Mouse (Mus musculus): ENCODE data around the gene Dhrs4. TPM values are rescaled to one million over a fixed set of nuclear protein-coding genes. Genes with fewer than 3 reads are reported as not detected.

Gene Dhrs4
- total RNA-seq, 2 experiments from 2014 or later, result 23.7 to 28.5 TPM

DNA sequence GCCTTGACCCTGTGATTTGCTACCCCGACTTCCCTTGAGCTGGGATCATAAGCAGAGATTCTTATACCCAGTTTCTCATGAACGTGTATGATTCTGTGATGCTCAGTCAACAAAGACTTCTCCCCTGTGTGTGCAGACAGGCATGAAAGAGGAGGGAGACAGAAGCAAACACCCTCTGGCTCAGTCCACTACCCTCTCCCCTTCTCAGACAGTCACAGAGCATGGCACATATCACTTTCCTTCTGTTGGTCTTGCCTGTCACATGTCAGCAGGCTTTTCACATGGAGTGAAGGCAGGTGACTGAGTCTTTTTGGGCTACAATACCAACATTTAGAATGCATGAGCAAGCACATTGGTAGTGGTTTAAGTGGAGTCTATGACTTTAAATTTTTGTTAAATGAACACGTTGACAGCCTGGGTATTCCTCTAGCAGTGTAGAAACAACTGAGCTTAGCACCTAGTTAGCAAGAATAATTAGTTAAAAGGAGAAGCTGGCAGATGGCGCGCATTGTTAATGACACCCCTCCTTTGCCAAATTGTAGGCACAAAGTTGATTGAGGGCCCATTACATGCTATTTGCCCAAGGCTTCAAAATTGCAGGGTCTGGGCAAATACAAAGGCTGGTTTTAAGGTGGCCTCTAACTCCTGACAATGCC, 6.0 kb downstream of the Dhrs4 start:
- DNase-seq (ENCODE audit: low spot score in 2 of 2), result no peak

DNA sequence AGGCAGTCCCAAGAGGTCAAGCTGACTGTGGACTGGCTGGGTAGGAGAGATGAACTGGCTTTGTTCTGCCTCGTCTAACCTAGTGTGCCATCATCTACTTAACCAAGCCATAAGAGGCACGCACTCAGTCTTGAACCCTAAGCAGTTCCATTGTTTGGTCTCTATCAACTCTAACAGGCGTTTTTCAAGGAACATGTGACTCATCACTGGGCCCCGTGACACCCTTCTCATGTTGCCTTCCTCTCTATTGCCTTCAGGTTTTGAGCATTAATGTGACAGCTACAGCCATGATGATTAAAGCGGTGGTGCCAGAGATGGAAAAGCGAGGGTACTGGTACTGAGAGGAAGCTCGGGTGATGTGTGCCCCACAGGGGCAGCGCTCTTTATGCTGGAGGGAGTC, 8.3 kb downstream of the Dhrs4 start:
- no peak for DNase-seq (ENCODE audit: low spot score in 2 of 2)

DNA sequence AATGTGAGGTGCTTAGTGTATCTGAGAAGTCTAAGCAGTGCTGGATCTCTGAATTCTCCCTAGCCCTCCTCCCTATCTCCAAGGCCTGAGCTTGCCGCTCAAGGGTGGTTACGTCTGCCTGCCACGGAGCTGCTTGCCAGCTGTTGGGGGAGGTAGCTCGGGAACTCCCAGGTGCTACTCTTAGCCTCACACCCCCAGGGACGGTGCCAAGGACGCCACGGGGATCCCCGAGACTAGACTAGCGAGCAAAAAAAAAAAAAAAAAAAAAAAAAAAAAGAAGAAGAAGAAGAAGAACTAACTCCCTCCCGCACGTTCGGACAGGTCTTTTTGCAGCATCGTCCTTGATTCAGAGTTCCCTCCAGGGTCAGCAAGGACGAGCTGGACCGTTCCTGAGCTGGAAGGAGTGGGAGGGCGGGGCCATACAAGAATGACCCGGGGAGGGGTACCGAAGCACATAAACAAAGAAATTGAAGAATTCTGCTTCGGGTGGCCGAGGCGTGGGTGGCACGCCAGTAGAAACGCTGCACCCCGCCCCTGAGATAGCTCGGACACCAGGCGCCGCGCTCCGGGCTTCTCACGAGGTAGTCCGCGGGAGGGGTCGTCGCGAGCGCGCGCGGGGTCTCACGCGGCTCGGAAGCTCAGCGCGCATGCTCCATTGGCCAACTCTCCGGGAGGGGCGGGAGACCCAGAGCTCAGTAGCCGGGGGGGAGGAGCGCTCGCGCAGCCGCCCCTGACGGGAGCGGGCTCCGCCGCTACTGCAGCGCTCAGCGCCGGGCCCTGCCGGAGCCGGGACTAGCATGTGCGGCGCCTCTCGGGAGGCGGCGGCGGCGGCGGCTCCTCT, 12.0 kb downstream of the Dhrs4 start, which contains the start of gene Carmil3:
Gene Carmil3 (plus strand): TSS at position 291 of the 841 bp plus-strand sequence.
- DNase-seq (ENCODE audit: low spot score in 2 of 2), result peak in 1 of 2 experiments; percentile 64

DNA sequence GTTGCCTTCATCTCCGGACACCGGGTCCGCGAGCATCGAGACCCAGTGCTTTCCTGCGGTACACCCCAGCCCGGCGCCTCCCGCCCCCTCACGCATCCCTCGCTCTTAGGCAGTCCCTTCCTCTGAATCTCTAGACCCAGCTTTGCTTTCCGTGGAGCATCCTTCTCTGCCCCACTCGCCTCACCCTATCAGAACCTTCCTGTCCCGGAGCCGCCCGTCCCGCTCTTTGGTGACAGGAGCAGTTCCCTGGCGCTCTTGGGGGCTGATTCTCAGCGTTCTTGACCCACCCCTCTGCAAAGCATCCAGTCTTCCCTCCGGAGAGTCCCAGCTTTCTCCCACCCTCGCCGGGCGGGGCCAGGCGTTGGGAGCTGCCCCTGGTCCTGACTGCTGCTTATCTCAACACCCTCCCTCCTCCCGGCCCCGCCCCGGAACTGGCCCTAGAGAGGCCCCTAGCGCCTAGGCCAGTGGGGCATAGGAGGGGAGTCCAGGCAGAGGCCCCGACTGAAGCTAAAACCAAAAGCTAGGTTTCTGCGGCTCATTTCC, 12.8 kb downstream of the Dhrs4 start:
- DNase-seq (ENCODE audit: low spot score in 2 of 2), result peak in 1 of 2 experiments; percentile 68

DNA sequence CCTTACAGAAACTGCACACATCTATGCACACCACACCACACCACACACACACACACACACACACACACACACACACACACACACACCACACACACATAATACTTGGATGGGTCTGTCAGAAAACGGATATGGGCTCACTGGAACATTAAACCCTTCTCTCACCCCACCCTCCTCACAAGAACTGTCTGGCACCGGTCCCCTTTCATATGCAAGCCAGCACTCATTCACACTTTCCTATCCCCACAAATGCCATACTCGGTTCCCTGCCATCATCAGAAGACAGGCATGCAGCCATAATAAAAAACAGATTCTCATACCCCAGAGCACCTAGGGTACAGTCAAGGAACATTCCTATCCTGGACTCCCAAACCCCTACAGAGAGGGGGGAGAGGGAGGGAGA, 13.5 kb downstream of the Dhrs4 start:
- no peak for DNase-seq (ENCODE audit: low spot score in 2 of 2)

DNA sequence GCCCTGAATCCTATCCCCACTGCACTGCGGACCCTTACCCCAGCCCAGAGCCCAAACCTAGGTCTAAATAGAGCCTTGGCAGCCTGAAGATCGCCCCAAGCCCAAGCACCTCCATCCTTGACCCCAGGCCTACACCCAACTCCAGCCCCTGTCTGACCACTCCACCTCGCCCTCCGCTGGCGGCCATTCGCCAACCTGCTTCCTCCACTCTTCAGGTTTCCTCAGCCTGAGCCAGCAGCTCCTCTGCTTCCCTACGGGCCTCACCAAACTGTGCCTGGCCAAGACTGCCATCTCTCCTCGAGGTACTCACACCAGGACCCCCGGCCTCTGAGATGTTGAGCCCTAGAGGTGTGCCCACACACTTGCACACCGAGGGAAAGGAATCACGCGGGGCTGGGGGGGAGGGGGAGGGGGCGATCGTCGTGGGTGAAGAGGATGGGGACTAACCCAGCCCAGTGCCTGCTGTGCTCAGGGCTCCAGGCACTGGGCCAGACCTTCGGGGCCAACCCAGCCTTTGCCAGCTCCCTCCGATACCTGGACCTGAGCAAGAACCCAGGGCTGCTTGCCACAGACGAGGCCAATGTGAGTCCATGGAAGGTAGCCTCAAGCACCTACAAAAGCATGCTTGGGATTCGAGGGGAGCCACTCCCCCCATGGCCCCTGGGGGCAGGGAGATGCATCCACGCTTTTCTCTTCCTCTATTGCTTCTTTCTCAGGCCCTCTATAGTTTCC, 17.1 kb downstream of the Dhrs4 start:
- DNase-seq (ENCODE audit: low spot score in 2 of 2), result no peak

DNA sequence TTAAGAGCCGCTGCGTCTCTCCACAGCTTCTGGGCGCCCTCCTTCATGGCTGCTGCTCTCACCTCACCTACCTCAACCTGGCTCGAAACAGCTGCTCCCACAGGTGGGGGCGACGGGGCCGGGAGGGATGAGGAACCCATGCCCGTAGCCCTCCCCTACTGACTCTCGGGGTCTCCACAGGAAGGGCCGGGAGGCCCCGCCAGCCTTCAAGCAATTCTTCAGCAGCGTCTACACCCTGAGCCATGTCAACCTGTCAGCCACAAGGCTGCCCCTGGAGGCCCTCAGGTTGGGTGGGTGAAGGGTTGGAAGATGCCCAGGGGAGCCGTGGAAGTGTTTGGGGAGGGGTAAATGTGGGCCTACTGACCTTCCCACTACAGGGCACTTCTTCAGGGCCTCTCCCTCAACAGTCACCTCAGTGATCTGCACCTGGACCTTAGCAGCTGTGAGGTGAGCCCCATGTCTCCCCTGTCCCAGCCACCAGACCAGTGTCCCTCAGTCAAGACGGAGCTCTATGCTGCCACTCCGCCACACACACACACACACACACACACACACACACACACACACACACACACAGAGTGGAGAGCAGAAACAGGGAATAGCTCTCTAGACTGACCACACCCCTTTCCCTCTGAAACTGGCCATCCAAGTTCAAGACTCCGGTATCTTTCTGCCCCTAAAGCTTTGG, 18.3 kb downstream of the Dhrs4 start:
- DNase-seq (ENCODE audit: low spot score in 2 of 2), result no peak

DNA sequence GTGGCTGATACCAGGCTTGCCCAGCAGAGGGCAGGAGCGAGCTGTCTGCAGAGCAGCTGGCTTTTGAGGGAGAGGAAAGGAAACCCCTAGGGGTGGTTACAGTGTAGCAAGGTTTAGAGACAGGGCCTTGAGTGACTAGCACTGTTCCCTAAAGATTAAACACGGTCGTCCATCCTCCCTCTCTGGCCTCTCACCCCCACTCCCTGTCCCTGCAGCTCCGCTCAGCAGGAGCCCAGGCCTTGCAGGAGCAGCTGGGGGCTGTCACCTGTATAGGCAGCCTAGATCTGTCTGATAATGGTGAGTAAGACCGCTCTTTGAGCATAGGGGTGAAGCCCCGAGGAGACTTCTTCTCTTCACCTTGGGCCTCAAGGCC, 18.9 kb downstream of the Dhrs4 start:
- peak; percentile 79 to 83 for DNase-seq (ENCODE audit: low spot score in 2 of 2)

DNA sequence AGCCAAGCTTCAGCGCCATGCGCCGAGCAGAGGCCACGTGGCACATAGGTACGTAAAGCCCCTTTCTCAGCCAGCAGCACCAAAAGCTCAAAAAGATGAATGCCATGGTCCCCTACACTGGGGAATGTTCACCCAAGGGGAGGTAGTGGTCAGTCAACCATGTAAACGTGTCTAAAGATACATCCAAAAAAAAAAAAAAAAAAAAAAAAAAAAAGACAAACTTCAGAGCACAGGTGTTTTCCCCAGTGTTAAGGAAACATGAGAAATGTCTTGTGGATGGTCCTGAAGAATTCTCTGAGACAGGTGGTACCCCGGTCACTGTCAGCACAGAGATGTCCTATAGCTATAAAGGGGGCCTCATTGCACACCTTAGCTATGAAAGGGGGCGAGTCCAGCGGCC, 27.1 kb downstream of the Dhrs4 start:
- no peak for DNase-seq (ENCODE audit: low spot score in 2 of 2)

DNA sequence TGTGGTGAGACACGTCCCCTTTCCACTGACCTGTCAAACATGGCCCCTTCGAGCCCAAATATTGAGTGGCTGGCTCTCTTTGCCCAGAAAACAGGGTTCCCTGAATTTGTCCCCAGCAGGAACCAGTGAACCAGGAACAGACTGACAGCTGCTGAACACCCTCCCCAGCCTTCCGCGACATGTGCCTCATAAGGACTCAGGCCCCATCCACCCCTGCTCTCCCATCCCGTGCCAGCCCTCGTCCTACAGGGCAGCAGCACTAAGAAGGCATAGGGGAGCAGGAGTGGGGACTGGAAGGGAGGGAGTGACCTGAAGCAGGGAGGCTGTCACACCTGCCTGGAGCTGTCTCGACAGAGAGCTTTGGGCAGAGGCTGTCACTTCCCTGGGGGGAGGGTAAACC, 29.2 kb downstream of the Dhrs4 start:
- DNase-seq (ENCODE audit: low spot score in 2 of 2), result no peak

DNA sequence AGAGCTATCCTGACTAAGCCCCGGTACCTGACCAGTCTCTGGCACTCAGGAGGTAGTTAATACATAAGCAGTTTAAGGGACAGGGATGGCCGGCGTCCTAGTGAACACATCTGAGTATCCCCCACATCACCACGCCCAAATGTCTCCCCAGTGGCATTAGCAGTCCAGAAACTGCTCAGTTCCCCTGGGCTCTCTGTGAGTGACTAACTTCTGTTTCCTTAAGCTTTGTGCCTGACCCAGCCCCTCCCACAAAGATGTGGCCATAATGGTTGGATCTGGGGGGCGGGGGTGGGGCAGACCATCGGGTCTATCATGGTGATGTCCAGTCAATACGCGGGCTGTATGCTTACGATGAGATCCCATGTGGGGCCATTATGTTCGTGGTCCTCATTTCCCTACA, 31.0 kb downstream of the Dhrs4 start:
- DNase-seq (ENCODE audit: low spot score in 2 of 2), result no peak

DNA sequence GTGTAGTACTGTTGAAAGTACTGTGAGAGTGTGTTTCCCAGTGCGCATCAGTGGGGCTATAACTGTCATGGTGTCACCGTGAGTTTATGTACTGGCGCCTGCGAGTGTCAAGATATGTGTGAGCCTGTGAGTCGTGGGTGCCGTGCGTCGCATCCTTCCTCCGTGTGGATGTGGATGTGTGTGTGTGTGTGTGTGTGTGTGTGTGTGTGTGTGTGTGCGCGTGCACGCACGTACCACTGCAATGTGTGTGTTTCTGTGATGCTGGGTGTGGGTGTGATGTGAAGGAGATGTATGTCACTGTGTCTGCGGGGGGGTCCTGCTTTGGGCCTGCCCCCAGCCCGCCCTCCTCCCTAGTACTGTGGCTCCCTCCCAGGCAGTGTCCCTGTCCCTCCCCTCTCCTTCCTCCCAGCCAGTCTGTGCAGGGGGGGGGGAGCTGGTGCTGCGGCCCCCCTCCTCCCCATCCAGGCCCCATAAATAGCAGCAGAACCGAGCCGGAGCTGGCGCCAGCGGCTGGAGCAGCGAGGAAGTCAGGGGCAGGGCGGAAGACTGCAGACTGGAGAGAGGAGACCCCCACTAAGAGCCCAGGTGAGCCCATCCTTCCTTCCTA, 31.7 kb downstream of the Dhrs4 start, which contains the start of gene Cpne6:
Gene Cpne6 (plus strand): TSS at position 321 of the 607 bp plus-strand sequence.
- no peak for DNase-seq (ENCODE audit: low spot score in 2 of 2)

DNA sequence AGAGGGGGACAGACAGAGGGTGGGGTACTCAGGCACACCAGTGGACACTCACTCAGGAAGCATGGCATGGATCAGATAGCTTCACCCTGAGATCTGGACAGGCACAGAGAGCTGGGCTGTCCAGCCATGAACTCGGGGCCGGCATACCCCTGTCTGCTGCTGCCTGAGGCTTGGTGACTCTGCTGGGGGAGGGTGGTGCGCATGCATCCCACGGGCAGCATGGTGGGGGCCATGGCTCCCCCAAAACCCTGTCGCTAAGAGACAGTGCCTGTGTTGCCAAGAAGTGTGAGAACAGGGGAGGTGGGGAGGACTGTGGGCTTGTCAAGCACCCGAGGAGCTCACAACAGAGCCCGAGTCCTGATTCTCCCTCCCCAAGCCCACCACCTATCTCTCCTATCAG, 32.5 kb downstream of the Dhrs4 start:
- no peak for DNase-seq (ENCODE audit: low spot score in 2 of 2)

DNA sequence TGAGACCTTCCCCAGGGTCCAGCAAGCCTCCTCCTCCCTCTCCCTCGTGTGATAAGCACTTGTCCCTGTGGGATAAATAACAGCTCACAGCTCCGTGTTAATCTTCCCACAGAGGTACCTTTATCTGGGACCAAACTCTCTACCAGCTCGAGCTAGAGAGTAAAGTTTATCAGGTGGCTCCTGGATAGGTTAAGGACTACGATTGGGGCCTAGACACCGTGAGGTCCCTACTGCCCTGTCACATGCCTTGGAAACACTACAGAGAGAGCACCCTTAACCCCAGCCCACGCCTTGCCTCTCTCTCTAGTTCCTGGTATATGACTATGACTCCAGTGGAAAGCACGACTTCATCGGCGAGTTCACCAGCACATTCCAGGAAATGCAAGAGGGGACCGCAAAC, 35.4 kb downstream of the Dhrs4 start:
- DNase-seq (ENCODE audit: low spot score in 2 of 2), result no peak

DNA sequence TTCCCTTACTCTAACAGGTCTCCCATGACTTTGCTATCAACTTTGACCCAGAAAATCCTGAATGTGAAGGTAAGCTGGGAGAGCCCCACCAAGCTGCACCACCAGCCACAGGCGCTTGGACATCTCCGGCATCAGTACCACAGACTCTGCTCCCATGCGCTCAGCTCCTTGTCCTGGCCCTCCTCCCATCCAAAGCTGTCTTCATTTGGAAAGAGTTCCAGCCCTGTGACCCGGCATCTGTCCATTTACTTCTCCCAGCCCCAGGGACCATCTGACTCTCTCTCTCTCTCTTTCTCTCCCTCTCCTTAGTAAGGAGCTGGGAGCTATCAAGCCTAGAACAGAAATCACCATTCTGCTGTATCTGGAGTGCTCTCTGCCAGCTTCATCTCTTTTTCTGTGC, 37.3 kb downstream of the Dhrs4 start:
- no peak for DNase-seq (ENCODE audit: low spot score in 2 of 2)

DNA sequence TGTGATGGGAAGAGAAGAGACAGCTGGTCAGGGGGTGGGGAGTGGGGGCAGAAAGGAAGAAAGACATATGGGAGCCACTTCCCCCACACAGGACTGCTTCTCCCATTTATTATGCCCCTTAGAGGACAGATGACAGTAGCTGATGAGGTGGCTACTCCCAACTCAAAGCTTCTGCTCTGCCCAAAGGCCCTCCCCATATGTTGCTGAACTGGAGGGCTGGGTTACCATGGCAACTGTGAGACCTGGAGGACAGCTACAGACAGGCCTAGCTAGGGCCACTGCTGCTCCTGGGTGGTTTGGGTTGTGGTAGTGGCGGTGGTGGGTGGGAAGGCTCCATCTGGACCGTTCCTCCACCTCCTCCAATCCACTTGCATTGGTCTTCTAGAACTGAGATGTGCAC, 40.3 kb downstream of the Dhrs4 start:
- DNase-seq (ENCODE audit: low spot score in 2 of 2), result no peak

DNA sequence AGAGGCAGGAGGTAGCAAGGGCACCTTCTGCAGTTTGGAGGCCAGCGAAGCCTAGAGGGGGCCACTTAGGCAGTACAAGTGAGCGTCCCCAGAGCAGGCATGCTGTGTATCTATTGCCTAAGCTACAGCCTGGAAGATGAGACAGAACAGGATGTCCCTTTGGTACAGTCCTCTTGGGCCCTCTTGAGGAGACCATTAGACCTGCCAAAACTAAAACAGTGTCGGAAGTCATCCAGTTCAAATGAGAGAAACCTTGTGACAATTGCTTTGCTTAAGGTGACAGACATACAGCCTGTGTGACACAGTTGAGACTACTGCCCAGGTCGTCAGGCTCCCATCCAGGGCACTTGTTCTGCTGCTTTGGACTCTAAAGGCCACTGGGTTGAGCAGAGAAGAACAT, 41.0 kb downstream of the Dhrs4 start:
- DNase-seq (ENCODE audit: low spot score in 2 of 2), result no peak

DNA sequence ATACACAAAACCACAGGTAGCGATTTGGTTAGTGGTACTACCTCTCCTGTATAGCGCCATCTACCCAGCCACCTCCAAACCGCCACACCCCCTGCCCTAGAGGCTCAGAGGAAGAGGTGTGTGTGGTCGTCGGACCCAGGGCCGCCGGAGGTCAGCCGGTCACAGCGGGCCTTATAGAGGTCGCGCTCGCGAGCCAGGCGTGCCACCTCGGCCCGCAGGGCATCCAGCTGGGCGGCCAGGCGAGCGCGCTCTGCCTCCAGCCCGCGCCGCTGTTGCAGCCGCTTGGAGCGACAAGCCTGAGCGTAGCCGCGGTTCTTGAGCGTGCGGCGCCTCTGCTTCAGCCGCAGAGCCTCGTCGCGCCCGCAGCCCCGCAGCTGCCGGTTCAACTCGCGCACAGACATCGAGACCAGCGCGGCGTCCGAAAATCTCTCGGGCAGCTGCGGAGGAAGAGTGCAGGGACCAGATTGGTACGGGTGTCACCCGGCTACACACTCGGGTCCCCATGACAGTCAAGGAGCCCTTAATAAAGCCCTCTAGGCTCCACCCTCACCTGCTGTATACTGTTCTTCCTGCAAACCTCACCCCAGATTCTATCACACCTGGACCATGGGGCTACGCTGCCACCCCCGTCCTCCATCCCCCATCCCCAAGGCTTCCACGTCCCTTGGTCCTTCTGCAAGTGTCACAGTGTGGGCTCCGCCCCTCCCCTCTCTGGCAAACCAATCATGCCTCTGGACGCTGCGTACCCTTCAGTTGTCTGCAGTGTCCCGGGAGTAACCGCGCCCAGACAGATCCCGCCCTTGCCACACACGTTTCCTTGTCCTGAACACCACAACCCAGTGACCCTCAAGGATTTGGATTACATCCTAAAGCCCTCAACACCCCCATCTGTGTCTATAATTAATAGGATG, 42.1 kb downstream of the Dhrs4 start:
- no peak for DNase-seq (ENCODE audit: low spot score in 2 of 2)

DNA sequence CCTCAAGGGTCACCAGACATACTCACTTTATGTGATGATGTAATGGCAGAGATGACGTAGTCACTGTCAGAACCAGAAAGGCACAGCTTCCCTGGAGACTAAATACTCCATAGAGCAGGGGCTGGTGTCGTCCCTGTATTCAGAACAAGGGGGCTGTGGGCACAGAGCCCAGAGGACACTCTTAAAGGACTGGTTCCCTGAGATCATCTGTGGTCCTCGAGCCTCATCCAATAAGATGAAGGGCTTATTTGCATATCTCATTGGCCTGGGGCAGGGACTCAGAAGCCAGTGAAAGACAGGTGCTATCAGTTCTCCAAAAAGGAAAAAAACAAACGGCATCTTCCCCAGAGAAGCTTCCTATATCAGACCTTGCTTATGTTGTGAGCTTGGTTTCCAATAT, 45.5 kb downstream of the Dhrs4 start:
- DNase-seq (ENCODE audit: low spot score in 2 of 2), result no peak

DNA sequence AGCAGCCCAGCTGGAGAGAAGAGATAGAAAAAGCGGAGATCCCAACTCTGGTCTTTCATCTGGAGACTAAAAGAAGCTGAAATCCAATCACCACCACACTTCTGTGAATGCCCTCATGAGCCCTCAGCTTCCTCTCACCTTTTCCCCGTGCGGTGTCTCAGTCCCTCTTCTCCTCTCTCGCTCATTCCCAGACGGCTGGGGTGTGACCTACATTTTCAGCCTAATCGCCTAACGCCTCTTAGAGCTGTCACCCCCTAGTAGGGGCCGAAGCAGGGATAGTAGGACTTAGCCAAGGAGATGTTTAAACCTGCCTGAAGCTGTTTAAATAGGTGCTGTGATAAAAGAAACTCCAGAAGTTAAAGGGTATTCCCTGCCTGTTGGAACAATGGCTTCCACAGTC, 46.2 kb downstream of the Dhrs4 start, which contains the start of gene Nrl:
Gene Nrl (minus strand): TSS at position 197 of the 400 bp plus-strand sequence.
- no peak for DNase-seq (ENCODE audit: low spot score in 2 of 2)
